Mouse (Mus musculus) ES-E14 (cell line): Measurements from ENCODE around the gene Timm8b.

Experiments used
- CHD2 ChIP-seq: IDR thresholded peaks from 2 replicates; pipeline ENCODE4 v1.6.1; 2014; ENCODE audit warnings: mild to moderate bottlenecking, low read depth, low read length, inconsistent platforms
- HCFC1 ChIP-seq: IDR thresholded peaks from 2 replicates; pipeline ENCODE4 v1.6.1; 2012; ENCODE audit warnings: low read length, inconsistent platforms, borderline replicate concordance; ENCODE audit not compliant: insufficient read depth
- ZC3H11A ChIP-seq: IDR thresholded peaks from 2 replicates; pipeline ENCODE4 v1.6.1; 2012; ENCODE audit warnings: low read depth, mild to moderate bottlenecking, inconsistent platforms, low read length, borderline replicate concordance

- TF ChIP-seq ZC3H11A (no peak), HCFC1 (no peak), CHD2 (no peak)
Observed at GRCm38 (mm10) chr9:50580370-50580769, 23.3 kb upstream of the Timm8b start.
